Mouse (Mus musculus) testis, adult 2 months (tissue): ENCODE data around the gene H2-Aa. TPM values are rescaled to one million over a fixed set of nuclear protein-coding genes. Genes with fewer than 3 reads are reported as not detected.

Source experiments
- H3K27ac ChIP-seq: fragments of 200-500 bp; 2 replicates; pipeline ENCODE4 v1.5.1; 2012; ENCODE audit warnings: low read depth, low read length; ENCODE audit not compliant: control insufficient read depth, insufficient read depth
- H3K27me3 ChIP-seq: fragments of 200-500 bp; 2 replicates; pipeline ENCODE4 v1.6.1; 2012; ENCODE audit warnings: mild to moderate bottlenecking, low read length, moderate library complexity; ENCODE audit not compliant: control insufficient read depth, insufficient read depth
- H3K36me3 ChIP-seq: fragments of 200-500 bp; 2 replicates; pipeline ENCODE4 v1.6.1; 2012; ENCODE audit warnings: mild to moderate bottlenecking, low read length; ENCODE audit not compliant: control insufficient read depth, insufficient read depth
- H3K4me1 ChIP-seq: fragments of 200-500 bp; 2 replicates; pipeline ENCODE4 v1.6.1; 2012; ENCODE audit warnings: low read length; ENCODE audit not compliant: control insufficient read depth, insufficient read depth
- H3K4me3 ChIP-seq: fragments of 200-500 bp; 2 replicates; pipeline ENCODE4 v1.5.1; 2012; ENCODE audit warnings: low read depth, mild to moderate bottlenecking, low read length, moderate library complexity, mixed read lengths; ENCODE audit not compliant: control insufficient read depth
- CTCF ChIP-seq: fragments of 200-500 bp; IDR thresholded peaks from 2 replicates; pipeline ENCODE4 v1.5.1; 2012; ENCODE audit warnings: low read depth, mild to moderate bottlenecking, inconsistent platforms, low read length, moderate library complexity; ENCODE audit not compliant: control insufficient read depth, insufficient read depth, insufficient replicate concordance
- POLR2A ChIP-seq: fragments of 200-500 bp; IDR thresholded peaks from 2 replicates; pipeline ENCODE4 v1.6.1; 2012; ENCODE audit warnings: low read depth, mild to moderate bottlenecking, inconsistent platforms, low read length, moderate library complexity; ENCODE audit not compliant: control insufficient read depth
- polyA plus RNA-seq: library from polyadenylated mRNA; depleted of rRNA; stranded (reverse); fragments of >200 nt; gene quantifications from 2 replicates; pipeline ENCODE4 v1.2.3, GENCODE M21; 2012

H2-Aa gene
- polyA plus RNA-seq, 1 experiment = 10.1 TPM

GRCm38 (mm10) chr17:34295891-34296794 lies 8.5 kb upstream of the H2-Aa start:
- Histone ChIP-seq H3K27ac (no peak overlapping the region), H3K4me3 (no peak overlapping the region), H3K27me3 (no peaks in the 10 kb centered on the region), H3K36me3 (no peaks in the 10 kb centered on the region), H3K4me1 (peaks cover 6% of the 10 kb centered on the region)
- TF ChIP-seq POLR2A = no peak
- TF ChIP-seq CTCF = no peak

GRCm38 (mm10) chr17:34295307-34295706 lies 7.7 kb upstream of the H2-Aa start:
- Histone ChIP-seq H3K4me1 (peaks cover 6% of the 10 kb centered on the region), H3K36me3 (no peaks in the 10 kb centered on the region), H3K27me3 (no peaks in the 10 kb centered on the region), H3K27ac (no peak overlapping the region), H3K4me3 (no peak overlapping the region)
- TF ChIP-seq POLR2A (no peak), CTCF (no peak)

DNA sequence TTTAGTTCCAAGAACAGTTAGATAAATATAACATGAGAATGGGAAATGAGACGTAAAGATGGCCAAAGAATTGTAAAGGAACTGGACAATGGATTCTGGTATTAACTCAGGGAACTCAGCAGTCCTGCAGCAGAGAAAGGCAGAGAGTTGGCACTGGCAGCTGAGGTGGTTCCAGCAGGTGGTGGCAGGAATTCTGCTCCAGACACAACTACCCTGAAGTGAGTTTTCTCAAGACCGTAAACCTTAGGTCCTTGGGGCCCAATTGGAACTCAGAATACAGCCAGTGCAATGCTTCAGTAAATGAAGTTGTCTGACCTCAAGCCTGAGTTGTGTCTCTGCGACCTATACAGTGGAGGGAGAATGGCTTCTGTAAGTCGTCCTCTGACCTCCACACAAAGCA lies 6.6 kb upstream of the H2-Aa start:
- Histone ChIP-seq H3K4me3 (no peak overlapping the region), H3K27ac (no peak overlapping the region), H3K36me3 (no peaks in the 10 kb centered on the region), H3K4me1 (peaks cover 6% of the 10 kb centered on the region), H3K27me3 (no peaks in the 10 kb centered on the region)
- TF ChIP-seq POLR2A (no peak), CTCF (no peak)

GRCm38 (mm10) chr17:34293533-34293932 lies 5.9 kb upstream of the H2-Aa start:
- H3K27me3 ChIP-seq = no peaks in the 10 kb centered on the region
- H3K36me3 ChIP-seq = no peaks in the 10 kb centered on the region
- TF ChIP-seq CTCF (no peak), POLR2A (no peak)
- no peak overlapping the region for H3K27ac ChIP-seq
- no peak overlapping the region for H3K4me3 ChIP-seq
- peaks cover 6% of the 10 kb centered on the region for H3K4me1 ChIP-seq

GRCm38 (mm10) chr17:34292570-34292969 lies 4.9 kb upstream of the H2-Aa start:
- Histone ChIP-seq H3K4me3 (no peak overlapping the region), H3K27ac (no peak overlapping the region), H3K36me3 (no peaks in the 10 kb centered on the region), H3K27me3 (no peaks in the 10 kb centered on the region), H3K4me1 (peaks cover 6% of the 10 kb centered on the region)
- TF ChIP-seq POLR2A (no peak), CTCF (no peak)

- TF ChIP-seq POLR2A = no peak
- no peak for TF ChIP-seq CTCF
- no peak overlapping the region for H3K4me3 ChIP-seq
- peaks cover 8% of the 10 kb centered on the region for H3K4me1 ChIP-seq
- no peak overlapping the region for H3K27ac ChIP-seq
- no peaks in the 10 kb centered on the region for H3K27me3 ChIP-seq
- no peaks in the 10 kb centered on the region for H3K36me3 ChIP-seq
Observed at GRCm38 (mm10) chr17:34291609-34292008, 4.0 kb upstream of the H2-Aa start.

- Histone ChIP-seq H3K4me1 (peaks cover 4% of the 10 kb centered on the region), H3K27me3 (no peaks in the 10 kb centered on the region), H3K27ac (no peak overlapping the region), H3K4me3 (no peak overlapping the region), H3K36me3 (no peaks in the 10 kb centered on the region)
- TF ChIP-seq CTCF (no peak), POLR2A (no peak)
Observed at GRCm38 (mm10) chr17:34288131-34288530, 508 bp upstream of the H2-Aa start.
